Mouse (Mus musculus) right cerebral cortex, adult 18-20 months (tissue): ENCODE measurements around the gene Pygm.
A peak's percentile ranks its signal among the peaks of the same experiment; 100 is the strongest.

Source experiments
- DNase-seq: peaks from one replicate; pipeline ENCODE4 v3.0.0; 2022; ENCODE audit warnings: mixed read lengths

Gene Pygm

DNA sequence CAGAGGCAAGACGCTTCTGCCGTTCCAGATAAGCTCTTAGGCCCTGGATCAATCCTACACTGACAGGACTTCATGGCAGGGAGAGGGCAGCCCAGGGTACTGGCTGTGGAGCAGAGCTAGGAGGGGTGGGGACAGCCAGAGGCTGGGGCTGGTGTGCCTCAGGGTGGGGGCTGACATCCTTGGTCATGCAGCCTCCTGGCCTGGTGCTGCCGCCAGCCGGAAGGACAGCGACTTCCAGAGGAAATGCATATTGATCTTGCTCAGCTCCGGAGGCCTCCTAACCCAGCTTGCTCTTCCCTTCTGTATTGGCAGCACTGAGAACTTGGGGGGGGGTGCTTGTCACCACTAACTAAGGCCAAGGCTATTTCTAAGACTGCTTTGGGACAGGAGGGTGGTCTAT, 31.3 kb downstream of the Pygm start:
- DNase-seq: no peak

DNA sequence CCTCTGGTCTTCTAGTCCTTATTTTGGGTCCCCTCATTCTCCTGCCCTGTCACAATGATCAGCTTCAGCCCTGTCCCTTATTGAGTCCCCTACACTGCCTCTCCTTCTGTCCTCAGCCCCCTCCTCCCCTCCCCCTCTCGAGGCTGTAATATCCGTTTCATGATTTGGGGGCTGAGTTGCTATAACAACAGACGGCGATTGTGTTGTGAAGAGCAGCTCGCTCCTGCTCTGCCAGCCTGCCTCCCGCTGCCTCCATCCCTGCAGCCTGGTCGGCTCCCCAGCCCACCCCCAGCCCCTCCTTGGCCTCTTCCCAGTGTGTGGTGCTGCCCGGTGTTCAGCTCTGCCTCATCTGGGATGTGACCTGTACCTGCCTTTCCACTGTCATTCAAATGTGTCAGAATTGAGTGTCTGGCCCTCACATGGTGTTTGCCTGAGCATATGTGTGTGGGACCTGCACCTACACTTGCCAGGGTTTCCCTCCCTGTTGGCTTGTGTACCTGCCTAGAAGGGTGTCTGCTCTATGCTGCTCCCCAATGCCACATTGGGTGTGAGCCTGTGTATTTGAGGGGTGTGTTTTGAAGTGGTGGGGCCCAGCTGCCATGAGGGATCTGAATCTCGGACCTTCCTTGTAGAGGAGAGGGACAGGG, 32.0 kb downstream of the Pygm start:
- no peak for DNase-seq

DNA sequence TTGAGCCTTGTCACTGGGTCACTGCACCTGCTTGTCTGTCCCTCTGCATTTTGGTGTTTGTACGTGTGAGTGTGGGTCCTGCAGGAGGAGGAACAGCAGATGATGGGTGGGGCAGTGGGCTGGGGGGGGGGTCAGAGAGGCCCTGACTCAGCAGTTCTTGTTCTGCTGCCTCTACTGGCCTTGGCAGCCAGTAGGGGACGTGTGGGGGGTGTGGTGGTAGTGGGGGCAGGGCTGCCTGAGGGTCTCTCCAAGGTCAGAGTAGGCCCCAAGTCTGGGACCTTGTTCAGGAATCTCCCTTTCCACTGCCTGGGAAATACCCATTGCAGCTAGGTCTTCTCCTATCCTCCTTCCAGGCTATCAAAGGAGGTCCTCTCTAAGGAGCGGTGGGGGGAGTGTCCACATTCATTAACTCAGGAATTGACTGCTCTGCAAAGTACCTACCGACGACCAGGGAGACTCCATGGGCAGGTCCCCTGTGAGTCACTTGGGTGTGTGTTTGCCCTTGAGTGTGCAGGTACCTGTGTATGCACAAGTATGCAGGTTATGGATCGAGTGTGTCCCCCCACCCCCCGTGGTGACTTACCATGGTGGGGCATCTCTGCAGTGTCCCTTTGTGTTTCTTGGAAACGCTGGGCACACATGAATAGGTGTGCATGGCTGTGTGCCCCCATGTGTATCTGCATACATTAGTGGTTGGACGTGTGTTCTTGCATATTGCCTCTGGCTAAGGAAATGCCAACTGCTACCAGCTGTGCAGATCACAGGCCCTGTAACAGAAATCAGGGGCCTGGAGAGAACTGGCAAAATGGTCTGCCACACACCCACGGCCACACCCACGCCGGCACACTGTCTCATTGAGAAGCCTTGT, 32.9 kb downstream of the Pygm start:
- DNase-seq: no peak

DNA sequence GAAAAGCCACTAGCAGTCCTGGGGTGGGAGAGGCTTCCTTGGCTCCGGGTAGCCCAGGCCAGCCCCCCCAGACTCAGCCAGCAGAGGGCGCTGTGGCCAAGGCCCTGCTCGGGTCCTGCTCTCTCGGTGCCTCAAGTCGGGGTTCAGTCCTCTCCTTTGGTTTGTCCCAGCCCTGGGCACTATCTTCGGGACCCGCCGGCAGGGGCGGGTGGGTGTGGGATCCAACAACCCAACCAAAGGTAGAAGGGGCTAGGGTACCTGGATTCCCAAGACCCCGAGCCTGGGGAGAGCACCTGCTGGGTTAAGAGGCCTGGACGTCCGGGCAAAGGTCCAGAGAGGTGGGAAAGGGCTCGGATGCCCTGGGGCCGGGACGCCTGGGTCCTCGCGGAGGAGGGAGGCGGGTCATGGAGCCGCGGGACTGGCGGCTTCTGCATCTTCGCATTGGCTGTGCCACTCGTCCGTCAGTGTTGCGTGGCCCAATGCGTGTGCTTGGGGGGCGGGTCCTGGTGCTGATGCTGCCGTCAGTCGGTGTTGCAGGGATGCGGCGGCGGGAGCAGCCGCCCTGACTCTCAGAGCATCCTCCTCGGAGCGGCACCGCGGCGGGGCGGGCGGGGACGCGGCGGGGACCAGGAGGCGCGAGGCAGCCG, 34.2 kb downstream of the Pygm start, which contains the start of gene Nrxn2:
TSS of gene Nrxn2 (plus strand) at position 499 of the 647 bp plus-strand sequence.
- DNase-seq: peak; percentile 97

DNA sequence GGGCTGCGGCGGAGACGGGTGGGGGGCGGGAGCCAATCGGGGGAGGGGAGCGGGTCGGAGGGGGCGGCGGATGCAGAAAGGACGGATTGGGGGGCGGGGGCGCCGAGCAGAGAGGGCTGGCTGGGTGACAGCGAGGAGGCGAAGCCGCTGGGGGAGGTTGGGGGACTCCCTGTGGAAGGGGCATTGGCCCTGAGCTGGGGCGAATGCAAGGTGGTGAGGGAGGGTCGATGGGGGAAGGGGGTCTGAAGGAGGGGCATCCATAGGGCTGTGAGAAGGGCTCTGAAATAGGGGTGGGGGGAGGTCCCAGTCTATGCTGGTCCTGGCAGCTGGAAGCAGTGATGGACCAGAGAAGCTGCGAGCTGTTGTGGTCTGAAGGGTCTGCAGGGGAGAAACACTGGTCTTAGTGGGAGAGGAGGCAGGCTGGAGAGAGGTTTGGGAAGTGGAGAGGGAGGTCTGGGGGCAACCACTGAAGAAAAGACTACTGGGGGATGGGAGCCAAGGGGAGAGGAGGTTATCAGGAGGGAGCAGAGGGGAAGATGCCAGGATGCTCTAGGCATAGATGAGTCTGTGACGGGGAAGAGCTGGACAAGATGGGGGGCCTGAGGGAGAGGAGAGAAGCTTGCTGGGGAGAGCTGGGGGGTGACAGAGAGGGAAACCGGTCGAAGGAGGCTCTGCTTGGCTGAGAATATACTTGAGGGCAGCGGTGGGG, 34.9 kb downstream of the Pygm start:
- no peak for DNase-seq

DNA sequence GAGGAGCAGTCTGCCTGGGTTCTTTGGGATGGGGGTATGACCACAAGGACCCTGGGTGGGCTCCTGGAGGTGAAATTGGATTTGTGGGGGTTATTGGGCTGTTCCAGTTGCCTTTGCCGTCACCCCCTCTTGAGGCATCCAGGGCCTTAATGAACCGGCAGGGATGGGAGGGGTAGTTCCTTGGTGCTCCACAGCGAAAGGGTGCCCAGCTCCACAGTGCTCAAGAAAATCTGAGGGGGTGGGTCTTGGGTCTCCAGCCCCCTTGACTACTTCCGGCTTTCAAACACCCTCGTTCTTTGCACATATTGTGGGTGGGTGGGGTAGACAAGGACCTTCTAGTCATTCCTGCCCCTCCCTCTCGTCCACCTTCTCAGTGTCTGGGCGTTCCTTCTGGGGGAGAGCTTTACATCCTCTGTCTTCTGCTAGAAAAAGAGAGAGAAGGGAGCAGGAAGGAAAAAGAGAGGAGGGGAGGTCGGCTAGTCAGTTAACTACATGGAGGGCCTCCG, 35.7 kb downstream of the Pygm start:
- DNase-seq: no peak

DNA sequence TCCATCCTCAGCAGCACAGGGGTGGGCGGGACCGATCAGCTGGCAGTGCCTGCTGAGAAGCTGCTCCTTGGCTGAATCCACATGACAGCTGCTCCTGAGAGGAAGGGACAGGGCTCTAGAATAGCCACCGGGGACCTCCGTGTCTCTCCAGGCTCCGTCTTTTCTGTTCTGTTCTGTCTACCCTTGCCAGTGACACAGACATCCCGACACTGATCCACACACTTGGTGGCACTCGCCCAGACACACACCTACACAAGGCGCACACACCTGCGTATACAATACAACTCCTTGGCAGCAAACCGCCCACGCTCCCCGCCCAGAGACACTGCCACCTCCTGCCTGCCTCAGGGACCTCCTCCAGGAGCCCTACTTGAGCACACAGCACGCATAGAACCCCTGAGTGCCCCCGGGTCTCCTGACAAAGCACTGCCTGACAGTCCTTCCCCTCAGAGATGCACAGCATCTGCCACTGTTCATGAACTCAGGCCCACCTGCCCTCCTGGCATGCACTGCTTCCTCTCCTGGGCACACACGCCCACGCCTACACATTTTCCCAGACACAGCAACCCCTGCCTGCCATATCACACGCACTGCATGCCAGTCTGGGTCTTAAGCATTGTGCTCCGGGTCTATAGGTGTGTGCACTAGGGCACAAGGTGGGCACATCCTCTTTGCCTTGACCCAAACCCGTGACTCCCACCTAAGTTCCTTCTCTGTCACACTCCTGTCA, 36.4 kb downstream of the Pygm start:
- DNase-seq: peak; percentile 80

DNA sequence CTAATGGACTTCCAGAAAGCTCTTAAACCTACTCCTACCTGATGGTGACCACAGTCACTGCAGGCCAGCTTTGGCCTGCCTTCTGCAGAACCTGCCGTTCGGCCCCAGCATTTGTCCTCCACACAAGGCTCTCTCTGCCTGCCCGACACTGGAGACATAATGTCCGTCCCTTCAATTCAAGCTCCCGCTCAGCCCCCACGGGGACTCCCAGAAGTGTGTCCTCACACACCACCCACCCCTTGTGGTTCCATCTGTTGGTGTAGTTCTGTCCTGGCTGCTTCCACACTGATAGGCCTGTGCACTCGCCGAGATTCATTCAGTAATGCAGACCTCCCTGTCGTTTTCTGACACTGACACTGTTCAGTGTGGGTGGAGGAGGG, 37.0 kb downstream of the Pygm start:
- DNase-seq: peak; percentile 86

DNA sequence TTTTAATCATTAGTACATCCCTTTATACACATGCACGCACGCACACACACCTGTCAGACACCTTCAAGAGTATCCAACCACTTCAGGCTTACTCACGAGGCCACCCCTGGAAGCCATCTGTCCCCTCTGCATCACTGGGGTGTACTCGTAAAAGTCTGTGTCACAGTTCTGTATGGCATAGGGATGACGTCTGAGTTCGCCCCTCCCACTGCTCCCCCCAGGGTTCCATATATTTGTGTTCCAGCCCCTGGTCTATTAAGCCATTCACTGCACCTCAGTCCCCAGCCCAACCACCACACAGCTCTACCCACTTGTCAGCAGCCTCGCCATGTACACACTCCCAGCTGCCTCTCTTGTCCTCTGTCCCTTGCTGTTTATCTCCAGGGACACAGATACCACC, 37.8 kb downstream of the Pygm start:
- DNase-seq: no peak

DNA sequence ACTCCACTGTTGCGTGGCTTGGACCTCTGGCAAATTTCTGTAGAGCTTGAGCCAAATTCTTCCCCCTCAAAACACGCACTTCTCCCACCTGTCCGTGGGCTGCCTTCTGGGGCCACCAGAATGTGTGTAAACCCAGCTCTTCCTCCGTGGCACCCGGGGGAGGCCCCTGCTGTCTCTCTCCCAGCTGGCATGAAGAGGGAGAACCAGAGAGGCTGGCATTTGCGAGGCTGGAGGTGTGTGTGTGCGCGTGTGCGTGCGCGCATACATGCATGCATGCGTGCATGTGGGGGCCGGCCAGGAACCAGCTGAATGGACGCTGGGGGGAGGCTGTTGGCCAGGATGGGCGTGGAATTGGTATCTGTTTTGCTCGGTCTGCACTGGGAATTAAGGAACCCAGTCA, 39.0 kb downstream of the Pygm start:
- DNase-seq: peak; percentile 83

DNA sequence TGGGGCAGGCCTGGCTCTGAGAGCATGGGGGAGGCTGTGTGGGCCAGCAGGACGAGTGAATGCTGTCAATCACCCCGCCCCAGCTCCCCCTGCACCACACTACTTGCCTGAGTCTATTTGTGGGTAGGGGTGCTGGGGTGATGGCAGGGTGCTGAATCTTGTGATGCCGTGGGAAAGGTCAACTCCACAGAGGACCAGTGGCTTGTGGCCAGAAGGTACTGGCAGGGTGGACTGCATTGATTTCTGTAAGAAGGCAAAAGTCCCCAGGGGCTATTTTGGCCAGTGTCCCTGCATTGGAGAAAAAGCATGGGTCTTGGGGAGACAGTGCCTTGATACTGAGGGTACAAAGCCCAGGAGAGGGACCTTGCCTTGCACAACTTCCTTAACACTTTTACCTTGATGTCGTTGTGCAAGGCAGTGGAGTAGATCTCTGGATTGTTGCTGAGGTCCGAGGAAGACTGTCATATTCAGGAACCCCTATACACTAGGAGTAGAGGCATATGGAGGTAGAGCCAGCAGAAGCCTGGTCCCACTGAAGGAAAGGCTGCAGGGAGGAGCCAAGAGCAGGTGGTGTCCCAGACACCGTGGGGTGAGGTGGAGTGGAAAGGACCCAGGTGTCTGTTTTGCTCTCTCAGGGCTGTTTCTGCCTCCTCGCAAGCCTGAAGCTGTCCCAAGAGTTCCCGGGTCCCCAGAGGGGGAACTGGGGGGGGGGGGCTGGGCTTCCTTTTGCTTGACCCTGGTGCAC, 40.1 kb downstream of the Pygm start:
- no peak for DNase-seq

DNA sequence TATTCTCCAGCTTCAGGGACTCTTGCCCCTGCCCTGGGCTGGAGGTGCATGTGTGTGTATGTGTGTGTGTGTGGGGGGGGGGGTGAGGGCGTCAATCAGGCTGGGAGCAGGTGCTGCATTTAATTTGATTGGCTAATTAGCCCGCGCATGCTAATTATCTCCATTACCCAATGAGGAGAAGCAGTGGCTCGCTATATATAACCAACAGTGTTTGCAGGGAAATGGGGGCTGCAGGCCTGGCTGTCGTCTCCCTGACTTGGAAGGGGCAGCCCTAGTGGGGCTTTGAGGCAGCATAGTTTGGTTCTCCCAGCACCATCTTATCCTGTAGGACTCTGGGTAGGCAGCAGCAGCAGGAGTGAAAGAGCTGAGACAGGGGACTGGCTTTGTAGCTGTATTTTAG, 41.4 kb downstream of the Pygm start:
- DNase-seq: no peak

DNA sequence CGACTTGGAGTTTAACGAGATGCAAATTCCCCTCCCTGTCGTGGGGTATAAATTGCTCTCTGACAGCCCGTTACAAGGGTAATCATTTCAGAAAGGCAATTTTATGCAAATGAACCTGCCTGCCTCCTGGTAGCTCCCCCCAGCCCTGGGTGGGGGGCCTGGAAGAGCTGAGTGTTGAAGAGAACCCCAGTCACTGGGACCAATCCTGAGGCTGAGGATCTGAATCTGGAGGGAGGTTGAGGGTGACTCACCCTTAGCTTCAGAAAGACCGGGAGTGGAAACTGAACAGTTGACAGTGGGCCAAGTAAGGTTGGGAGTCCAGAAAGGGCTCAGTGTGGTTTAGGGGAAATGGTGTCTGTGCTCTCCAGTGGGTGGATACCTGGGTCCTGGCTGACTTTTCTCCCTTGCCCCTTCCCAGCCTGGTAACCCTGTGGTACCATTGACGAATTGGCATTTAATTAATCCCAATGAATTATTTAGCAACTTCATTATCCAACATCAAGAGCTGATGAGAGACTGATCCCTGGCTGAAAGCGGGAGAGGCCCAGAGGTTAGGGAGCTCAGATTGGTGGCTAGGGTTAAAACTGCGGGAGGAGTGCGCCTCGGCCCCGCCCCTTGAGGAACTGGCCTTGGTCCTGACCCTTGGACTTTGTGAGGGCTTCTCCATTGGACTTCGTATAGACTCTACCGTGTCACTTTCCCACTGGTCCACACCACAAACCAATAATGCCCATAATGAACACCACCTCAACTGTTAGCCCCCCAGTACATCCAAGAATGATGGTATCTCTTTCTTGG, 42.7 kb downstream of the Pygm start:
- no peak for DNase-seq

DNA sequence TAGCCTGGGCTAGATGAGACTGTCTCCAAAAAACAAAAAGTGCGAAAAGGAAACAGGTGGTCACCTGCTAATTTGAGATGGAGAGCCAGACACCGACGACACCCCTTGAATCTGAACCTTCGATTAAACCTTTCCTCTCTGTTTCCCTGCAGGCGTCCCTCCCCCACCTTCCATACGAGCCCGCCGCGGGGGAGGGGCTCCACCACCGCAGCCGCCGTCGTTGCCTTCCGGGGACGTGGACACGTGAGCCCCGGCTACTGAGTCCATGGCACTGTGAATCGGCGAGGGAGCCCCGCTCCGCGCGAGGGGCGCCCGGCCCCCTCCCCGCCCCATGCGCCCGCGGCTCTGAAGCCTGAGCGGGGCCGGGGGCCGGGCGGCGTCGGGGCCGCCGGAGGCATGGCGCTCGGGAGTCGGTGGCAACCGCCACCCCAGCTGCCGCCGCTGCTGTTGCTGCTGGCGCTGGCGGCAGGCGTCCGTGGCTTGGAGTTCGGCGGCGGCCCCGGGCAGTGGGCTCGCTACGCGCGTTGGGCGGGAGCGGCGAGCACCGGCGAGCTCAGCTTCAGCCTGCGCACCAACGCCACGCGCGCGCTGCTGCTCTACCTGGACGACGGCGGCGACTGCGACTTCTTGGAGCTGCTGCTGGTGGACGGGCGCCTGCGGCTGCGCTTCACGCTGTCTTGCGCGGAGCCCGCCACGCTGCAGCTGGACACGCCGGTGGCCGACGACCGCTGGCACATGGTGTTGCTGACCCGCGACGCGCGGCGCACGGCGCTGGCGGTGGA, 43.6 kb downstream of the Pygm start:
- no peak for DNase-seq

DNA sequence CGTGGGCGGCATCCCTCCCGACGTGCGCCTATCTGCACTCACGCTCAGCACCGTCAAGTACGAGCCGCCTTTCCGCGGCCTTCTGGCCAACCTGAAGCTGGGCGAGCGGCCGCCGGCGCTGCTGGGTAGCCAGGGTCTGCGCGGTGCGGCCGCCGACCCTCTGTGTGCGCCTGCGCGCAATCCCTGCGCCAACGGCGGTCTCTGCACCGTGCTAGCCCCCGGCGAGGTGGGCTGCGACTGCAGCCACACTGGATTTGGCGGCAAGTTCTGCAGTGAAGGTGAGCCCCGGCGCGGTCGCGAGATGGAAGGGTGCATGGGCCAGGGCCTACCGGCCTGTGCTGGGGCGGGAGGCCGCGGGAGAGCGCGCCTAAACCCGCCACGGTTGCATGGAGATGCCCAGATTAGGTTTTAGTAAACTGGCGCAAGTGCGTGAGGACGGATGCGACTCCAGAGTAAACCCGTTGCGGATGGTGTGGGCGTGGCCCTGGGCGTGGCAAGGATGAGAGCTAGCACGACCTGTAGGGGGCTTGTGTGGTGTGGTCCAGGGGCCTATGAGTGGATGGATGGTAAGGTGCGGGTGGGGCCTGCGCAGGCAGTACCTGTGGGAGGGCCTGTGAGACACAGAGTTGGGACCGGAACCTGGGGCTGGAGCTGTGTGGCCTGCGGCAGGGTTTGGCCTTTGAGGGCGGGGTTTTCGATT, 44.5 kb downstream of the Pygm start:
- DNase-seq: no peak

DNA sequence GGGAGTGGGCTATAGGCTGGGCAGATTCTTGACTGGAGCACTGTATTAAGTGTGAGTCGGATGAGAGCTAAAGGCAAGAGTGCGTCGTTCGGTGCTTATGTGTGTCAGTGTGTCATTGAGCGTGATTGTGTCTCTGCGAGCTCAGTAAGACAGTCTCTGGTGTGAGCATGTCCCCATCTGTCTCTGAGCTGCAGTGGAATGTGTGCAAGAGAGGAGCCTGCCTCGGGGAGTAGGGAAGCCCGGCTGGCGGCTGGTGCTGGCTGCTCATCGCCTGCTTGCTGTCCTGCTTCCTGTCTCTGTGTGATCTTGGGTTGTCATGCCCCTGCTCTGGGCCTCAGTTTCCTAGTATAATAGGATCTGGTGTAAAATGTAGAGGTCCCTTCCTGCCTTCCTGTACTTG, 58.8 kb downstream of the Pygm start:
- no peak for DNase-seq

DNA sequence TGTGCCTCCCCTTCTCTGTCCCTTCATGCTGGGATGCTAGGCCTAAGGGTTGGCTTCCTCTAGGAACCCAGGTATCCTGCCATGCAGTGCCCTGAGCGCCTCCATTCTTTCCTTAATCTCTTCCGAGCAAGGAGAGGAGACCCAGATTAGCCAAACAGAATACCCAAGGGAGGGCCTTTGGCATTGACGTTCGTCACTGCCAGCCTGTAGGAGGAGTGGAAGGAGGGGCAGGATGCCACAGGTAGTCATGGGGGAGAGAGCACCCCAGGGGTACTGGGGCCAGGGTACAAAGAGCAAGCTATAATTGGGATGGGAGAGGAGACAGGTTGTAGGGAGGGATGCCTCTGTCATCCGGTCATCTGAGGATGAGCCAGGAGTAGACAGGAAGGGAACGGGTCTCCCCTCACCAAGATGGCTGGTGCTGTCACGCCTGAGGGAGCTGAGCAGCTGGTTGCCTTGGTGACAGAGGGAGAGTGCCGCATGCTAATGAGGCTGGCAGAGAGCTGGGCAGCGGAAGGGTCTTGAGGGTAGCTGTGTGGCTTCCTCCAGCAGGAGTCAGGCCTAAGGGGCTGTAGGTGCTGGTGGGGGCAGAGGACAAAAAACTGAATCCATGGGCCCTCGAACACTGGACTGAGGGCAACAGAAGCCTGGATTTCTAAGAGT, 61.7 kb downstream of the Pygm start:
- DNase-seq: no peak

DNA sequence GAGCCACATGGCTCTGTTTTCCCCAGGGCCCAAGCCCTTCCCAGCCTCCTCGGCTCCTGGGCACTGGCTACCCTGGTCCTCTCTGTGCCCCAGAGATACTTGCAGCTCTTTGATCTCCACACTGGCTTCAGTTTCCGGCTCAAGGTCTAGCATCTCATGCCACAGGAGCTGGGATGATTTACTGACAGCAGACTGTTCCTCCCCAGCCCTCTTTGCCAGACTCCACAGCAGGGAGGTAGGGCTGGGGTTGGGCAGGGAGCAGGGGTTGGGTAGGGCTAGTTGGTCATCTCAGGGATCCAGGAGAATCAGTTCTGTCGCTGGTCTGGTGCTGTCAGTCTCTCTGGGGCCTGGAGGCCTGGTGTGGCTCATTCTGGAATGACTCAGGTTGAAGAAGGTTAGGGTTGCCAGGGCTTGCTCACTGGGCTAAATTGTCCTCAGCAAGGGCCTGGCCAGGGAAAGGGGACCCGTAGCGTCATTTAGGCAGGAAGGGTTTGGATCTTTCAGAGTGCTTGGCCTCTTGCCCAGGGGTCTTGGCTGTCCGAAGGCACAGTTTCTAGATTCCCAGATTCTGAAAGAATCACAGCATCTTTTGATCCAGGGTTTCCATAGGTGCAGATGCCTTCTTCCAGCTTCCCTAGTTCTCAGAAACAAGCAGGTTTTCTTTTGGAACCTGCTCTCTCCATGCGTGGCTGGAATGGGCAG, 62.7 kb downstream of the Pygm start:
- DNase-seq: no peak
